Mouse (Mus musculus) neural tube, embryonic 14.5 days (tissue): Measurements from ENCODE around the gene Egfem1. TPM values are rescaled to one million over a fixed set of nuclear protein-coding genes. Genes with fewer than 3 reads are reported as not detected.

Source experiments
- ATAC-seq: fragments of 200-750 bp; cut with Nextera tagmentation; 2 replicates; pipeline ENCODE4 v1.8.0; 2017; ENCODE audit warnings: low read depth, mild to moderate bottlenecking, moderate TSS enrichment, moderate library complexity
- H3K27ac ChIP-seq: fragments of 300-500 bp; sonication (generic); 2 replicates; pipeline ENCODE4 v1.5.1; 2014; ENCODE audit warnings: low read depth, mild to moderate bottlenecking, control low read depth, low read length, moderate library complexity, mixed read lengths
- H3K27me3 ChIP-seq: fragments of 300-500 bp; sonication (generic); 2 replicates; pipeline ENCODE4 v1.6.1; 2014; ENCODE audit warnings: low read length; ENCODE audit not compliant: control insufficient read depth, insufficient read depth
- H3K36me3 ChIP-seq: fragments of 300-500 bp; sonication (generic); 2 replicates; pipeline ENCODE4 v1.6.1; 2014; ENCODE audit warnings: low read length, mixed read lengths; ENCODE audit not compliant: control insufficient read depth, insufficient read depth
- H3K4me1 ChIP-seq: fragments of 300-500 bp; sonication (generic); 2 replicates; pipeline ENCODE4 v1.6.1; 2014; ENCODE audit warnings: low read length; ENCODE audit not compliant: control insufficient read depth, insufficient read depth
- H3K4me2 ChIP-seq: fragments of 300-500 bp; sonication (generic); 2 replicates; pipeline ENCODE4 v1.6.1; 2014; ENCODE audit warnings: mild to moderate bottlenecking, low read depth, low read length, control low read depth
- H3K4me3 ChIP-seq: fragments of 300-500 bp; sonication (generic); 2 replicates; pipeline ENCODE4 v1.5.1; 2014; ENCODE audit warnings: low read depth, low read length, control low read depth, mixed read lengths
- H3K9ac ChIP-seq: fragments of 300-500 bp; sonication (generic); replicated peaks from 2 replicates; pipeline ENCODE4 v1.6.1; 2014; ENCODE audit warnings: low read depth, mild to moderate bottlenecking, control low read depth, low read length, mixed read lengths
- H3K9me3 ChIP-seq: fragments of 300-500 bp; sonication (generic); 2 replicates; pipeline ENCODE4 v1.6.1; 2016; ENCODE audit warnings: low read length; ENCODE audit not compliant: control insufficient read depth
- WGBS: fragments of 180-500 bp; shearing (Covaris S2); extraction: QIAGEN DNeasy Blood & Tissue Kit; methylation state at CpG from one replicate; pipeline ENCODE4 v1.1.7; 2014; 5-methylcytosine and 5-hydroxymethylcytosine counted together
- polyA plus RNA-seq: library from polyadenylated mRNA; unstranded; fragments of >200 nt; fragmentation: Nextera tagmentation; extraction: Ambion mirVana; gene quantifications from 2 replicates; pipeline ENCODE4 v1.2.1, GENCODE M21; 2014

The Egfem1 gene
- polyA plus RNA-seq, 1 experiment from 2014 or later = 8.6 TPM

GRCm38 (mm10) chr3:29448829-29449406 is 367.1 kb downstream of the Egfem1 start:
- Histone ChIP-seq H3K27me3 (no peaks in the 10 kb centered on the region), H3K9me3 (no peaks in the 10 kb centered on the region), H3K27ac (no peak overlapping the region), H3K4me2 (no peak overlapping the region), H3K36me3 (no peaks in the 10 kb centered on the region), H3K4me1 (no peaks in the 10 kb centered on the region), H3K9ac (no peak overlapping the region), H3K4me3 (no peak overlapping the region)
- 59% methylated on average over 5 of the region's 5 CpGs for WGBS
- no peak for ATAC-seq

GRCm38 (mm10) chr3:29498211-29498610 is 416.4 kb downstream of the Egfem1 start:
- Histone ChIP-seq H3K36me3 (no peaks in the 10 kb centered on the region), H3K4me3 (no peak overlapping the region), H3K4me1 (no peaks in the 10 kb centered on the region), H3K27me3 (no peaks in the 10 kb centered on the region), H3K9me3 (no peaks in the 10 kb centered on the region), H3K4me2 (no peak overlapping the region), H3K9ac (no peak overlapping the region), H3K27ac (no peak overlapping the region)
- ATAC-seq = no peak
- 86% methylated on average over 2 of the region's 2 CpGs for WGBS

GRCm38 (mm10) chr3:29499188-29499587 is 417.4 kb downstream of the Egfem1 start:
- Histone ChIP-seq H3K9me3 (no peaks in the 10 kb centered on the region), H3K9ac (no peak overlapping the region), H3K27me3 (no peaks in the 10 kb centered on the region), H3K4me1 (no peaks in the 10 kb centered on the region), H3K36me3 (no peaks in the 10 kb centered on the region), H3K4me2 (no peak overlapping the region), H3K4me3 (no peak overlapping the region), H3K27ac (no peak overlapping the region)
- WGBS = 51% methylated on average over 6 of the region's 6 CpGs
- no peak for ATAC-seq

DNA sequence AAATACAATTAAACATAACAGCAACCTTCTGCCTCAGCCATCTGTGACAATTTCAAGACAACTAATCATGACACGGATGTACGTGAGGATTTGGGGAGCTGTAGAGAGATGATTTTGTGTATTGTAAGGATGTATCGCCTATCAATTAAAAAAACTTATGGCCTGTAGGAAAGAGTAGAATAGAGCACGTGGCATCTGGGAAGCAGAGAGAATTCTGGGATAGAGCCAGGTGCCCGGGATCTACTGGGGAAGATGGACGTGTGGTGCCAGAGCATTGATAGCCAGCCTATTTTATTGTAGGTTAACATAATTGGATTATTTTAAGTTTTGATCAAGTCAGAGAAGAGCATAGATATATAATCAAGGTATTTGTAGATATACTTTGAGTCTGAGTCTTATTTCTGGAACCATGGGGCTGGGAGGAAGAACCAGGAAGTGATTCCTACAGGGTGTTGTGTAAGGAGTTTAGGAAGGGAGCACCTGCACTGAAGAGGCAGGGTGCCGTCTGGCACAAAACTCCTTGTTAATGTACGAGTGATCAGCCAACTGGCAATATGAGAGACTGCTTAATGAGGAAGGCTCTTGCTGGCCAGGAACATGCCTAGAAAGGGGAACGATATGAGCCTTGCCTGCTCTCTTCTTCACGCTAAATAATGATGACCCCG is 443.6 kb downstream of the Egfem1 start:
- Histone ChIP-seq H3K27ac (no peak overlapping the region), H3K36me3 (no peaks in the 10 kb centered on the region), H3K27me3 (no peaks in the 10 kb centered on the region), H3K9ac (no peak overlapping the region), H3K9me3 (no peaks in the 10 kb centered on the region), H3K4me3 (no peak overlapping the region), H3K4me2 (no peak overlapping the region), H3K4me1 (no peaks in the 10 kb centered on the region)
- WGBS = 58% methylated on average over 11 of the region's 11 CpGs
- no peak for ATAC-seq

DNA sequence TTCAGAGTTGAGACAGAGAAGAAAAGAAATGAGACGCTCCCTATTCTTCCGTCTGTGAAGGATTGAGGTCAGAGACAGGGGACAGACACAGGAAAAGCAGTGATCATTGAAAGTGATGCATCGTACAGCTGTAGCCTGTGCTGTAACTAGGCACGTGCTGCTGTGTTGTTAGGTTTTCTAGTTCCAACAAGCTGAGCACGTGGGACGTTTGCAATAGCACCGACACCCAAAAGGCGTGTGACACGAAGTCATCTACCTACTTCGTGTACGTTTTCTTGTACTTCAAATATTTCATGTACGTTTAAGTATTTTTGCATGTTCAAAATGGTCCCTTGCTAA is 444.1 kb downstream of the Egfem1 start:
- H3K4me2 ChIP-seq = no peak overlapping the region
- H3K9me3 ChIP-seq = no peaks in the 10 kb centered on the region
- H3K36me3 ChIP-seq = no peaks in the 10 kb centered on the region
- no peak overlapping the region for H3K27ac ChIP-seq
- no peaks in the 10 kb centered on the region for H3K4me1 ChIP-seq
- H3K4me3 ChIP-seq = no peak overlapping the region
- H3K9ac ChIP-seq = no peak overlapping the region
- 74% methylated on average over 12 of the region's 12 CpGs for WGBS
- H3K27me3 ChIP-seq = no peaks in the 10 kb centered on the region
- no peak for ATAC-seq

DNA sequence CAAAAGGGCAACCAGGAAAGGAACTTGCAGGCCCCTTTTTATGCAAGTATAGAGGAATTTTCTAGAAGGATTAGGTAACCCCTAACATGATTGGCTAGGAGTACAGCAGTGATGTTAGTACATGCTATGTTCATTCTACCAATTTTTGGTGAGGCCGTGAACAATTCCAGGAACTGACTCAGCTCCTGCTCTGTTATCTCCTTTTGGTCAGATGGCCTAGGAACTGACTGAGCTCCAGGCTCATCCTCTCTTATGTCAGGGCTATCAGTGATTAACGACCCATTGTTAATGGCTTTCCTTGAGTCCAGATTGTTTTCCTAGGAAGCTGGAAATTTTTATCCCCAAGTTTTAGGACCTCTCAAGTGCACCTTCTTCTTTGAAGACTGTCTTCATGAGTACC is 457.4 kb downstream of the Egfem1 start:
- Histone ChIP-seq H3K4me3 (no peak overlapping the region), H3K9ac (no peak overlapping the region), H3K27me3 (no peaks in the 10 kb centered on the region), H3K36me3 (no peaks in the 10 kb centered on the region), H3K9me3 (no peaks in the 10 kb centered on the region), H3K4me2 (no peak overlapping the region), H3K4me1 (no peaks in the 10 kb centered on the region), H3K27ac (no peak overlapping the region)
- 78% methylated on average over 2 of the region's 2 CpGs for WGBS
- no peak for ATAC-seq

DNA sequence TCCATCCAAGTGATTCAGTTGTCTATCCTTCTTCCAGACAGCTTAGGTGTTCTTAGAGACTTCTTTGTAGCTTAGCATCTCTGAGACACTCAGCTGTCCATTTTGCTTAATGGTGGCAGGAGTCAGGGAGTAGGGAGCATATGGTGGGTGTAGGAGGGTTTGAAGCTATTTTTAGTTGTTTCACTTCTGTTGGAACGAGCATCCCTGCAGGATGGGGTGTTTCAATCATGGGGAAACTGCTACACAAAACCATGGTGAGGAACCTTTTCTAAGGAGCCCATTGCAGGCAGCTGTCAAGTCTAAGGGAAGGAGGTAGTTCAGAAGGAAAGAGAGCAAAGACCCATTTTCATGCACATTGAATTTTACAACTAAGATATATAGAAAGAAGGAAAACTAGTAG is 458.1 kb downstream of the Egfem1 start:
- H3K9me3 ChIP-seq = no peaks in the 10 kb centered on the region
- no peak for ATAC-seq
- H3K4me1 ChIP-seq = no peaks in the 10 kb centered on the region
- no peaks in the 10 kb centered on the region for H3K36me3 ChIP-seq
- H3K4me2 ChIP-seq = no peak overlapping the region
- 38% methylated on average over 1 of the region's 1 CpGs for WGBS
- H3K9ac ChIP-seq = no peak overlapping the region
- no peak overlapping the region for H3K27ac ChIP-seq
- H3K27me3 ChIP-seq = no peaks in the 10 kb centered on the region
- no peak overlapping the region for H3K4me3 ChIP-seq

DNA sequence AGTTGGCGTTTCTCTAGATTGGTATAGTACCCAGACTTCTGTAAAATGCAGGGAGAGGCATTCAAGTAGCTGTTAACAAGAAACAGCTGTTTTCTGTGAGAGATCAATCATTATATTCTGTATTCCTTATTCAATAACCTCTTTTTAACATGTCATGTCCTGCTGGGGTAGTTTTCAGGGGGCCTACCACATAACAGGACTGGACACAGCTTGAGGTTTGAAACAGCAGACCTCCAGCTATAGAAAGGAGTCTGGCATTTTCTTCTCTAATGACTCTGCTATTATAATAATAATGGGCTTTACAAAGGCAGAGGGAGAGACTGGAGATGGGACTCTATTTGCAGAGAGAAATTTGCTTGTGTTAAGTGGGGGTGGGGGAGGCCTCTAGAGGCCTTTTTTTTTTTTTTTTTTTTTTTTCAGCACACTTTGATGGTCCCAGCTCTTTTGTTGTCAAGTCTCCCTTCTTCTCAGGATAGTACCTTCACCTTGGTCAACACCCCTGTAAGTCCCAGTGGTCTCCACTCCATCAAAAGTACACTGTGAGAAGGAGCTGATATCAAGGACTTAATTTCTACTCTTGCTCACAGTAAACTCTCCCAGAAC is 459.8 kb downstream of the Egfem1 start:
- Histone ChIP-seq H3K27ac (no peak overlapping the region), H3K4me1 (no peaks in the 10 kb centered on the region), H3K36me3 (no peaks in the 10 kb centered on the region), H3K4me2 (no peak overlapping the region), H3K9ac (no peak overlapping the region), H3K9me3 (no peaks in the 10 kb centered on the region), H3K27me3 (no peaks in the 10 kb centered on the region), H3K4me3 (no peak overlapping the region)
- 12% methylated on average over 1 of the region's 1 CpGs for WGBS
- no peak for ATAC-seq

DNA sequence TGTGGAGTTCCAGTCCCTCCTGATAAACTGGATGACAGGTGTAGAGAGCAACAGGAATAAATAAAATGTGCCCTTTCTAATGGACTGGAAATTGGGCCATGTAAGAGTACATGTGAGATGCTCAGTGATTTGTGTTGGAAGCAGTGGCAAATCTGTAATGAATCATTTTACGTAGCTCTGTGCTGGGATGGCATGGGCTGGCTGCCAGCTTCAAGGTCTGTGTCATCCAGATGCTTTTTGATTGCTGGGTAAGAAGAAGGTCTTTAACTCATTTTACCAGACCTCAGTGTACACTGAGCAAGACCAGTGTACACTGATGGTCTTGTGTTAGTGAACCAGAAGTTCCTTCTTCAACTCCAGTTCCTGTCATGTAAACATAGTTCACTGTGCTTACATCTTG is 462.2 kb downstream of the Egfem1 start:
- no peak overlapping the region for H3K27ac ChIP-seq
- H3K36me3 ChIP-seq = no peaks in the 10 kb centered on the region
- WGBS = 61% methylated on average over 1 of the region's 1 CpGs
- ATAC-seq = no peak
- H3K27me3 ChIP-seq = no peaks in the 10 kb centered on the region
- H3K4me2 ChIP-seq = no peak overlapping the region
- H3K4me3 ChIP-seq = no peak overlapping the region
- no peak overlapping the region for H3K9ac ChIP-seq
- no peaks in the 10 kb centered on the region for H3K9me3 ChIP-seq
- no peaks in the 10 kb centered on the region for H3K4me1 ChIP-seq
